Mouse (Mus musculus) limb, embryonic 12.5 days (tissue): ENCODE measurements around the gene Pttg1ip. TPM values are rescaled to one million over a fixed set of nuclear protein-coding genes. Genes with fewer than 3 reads are reported as not detected.

Experiments
- ATAC-seq: fragments of 200-750 bp; cut with Nextera tagmentation; 2 replicates; pipeline ENCODE4 v1.8.0; 2017; ENCODE audit warnings: low read depth, moderate TSS enrichment; ENCODE audit not compliant: insufficient number of reproducible peaks, insufficient read depth, low FRiP score, low TSS enrichment
- H3K27ac ChIP-seq: fragments of 300-500 bp; sonication (generic); 2 replicates; pipeline ENCODE4 v1.5.1; 2016; ENCODE audit warnings: mild to moderate bottlenecking, moderate library complexity
- H3K27me3 ChIP-seq: fragments of 300-500 bp; sonication (generic); 2 replicates; pipeline ENCODE4 v1.6.1; 2016; ENCODE audit warnings: mild to moderate bottlenecking, moderate library complexity
- H3K36me3 ChIP-seq: fragments of 300-500 bp; sonication (generic); 2 replicates; pipeline ENCODE4 v1.6.1; 2016; ENCODE audit warnings: mild to moderate bottlenecking, moderate library complexity
- H3K4me1 ChIP-seq: fragments of 300-500 bp; sonication (generic); replicated peaks from 2 replicates; pipeline ENCODE4 v1.6.1; 2016
- H3K4me2 ChIP-seq: fragments of 300-500 bp; sonication (generic); 2 replicates; pipeline ENCODE4 v1.6.1; 2016; ENCODE audit warnings: mild to moderate bottlenecking, moderate library complexity
- H3K4me3 ChIP-seq: fragments of 300-500 bp; sonication (generic); replicated peaks from 2 replicates; pipeline ENCODE4 v1.5.1; 2016; ENCODE audit warnings: mild to moderate bottlenecking
- H3K9ac ChIP-seq: fragments of 300-500 bp; sonication (generic); replicated peaks from 2 replicates; pipeline ENCODE4 v1.6.1; 2016; ENCODE audit warnings: mild to moderate bottlenecking, moderate library complexity
- H3K9me3 ChIP-seq: fragments of 300-500 bp; sonication (generic); 2 replicates; pipeline ENCODE4 v1.6.1; 2016; ENCODE audit warnings: mild to moderate bottlenecking, moderate library complexity
- WGBS: fragments of 180-500 bp; shearing (Covaris S2); methylation state at CpG from one replicate; pipeline ENCODE4 v1.1.7; 2016; 5-methylcytosine and 5-hydroxymethylcytosine counted together
- microRNA counts: library from miRNA; unstranded; fragments of <30 nt; microRNA quantifications from one replicate; lab custom pipeline; 2017
- microRNA-seq: library from miRNA; unstranded; fragments of <30 nt; microRNA quantifications from one replicate; pipeline ENCODE4, GENCODE M21; 2017
- polyA plus RNA-seq: library from polyadenylated mRNA; unstranded; fragments of >200 nt; fragmentation: Nextera tagmentation; extraction: Ambion mirVana; gene quantifications from 2 replicates; pipeline ENCODE4 v1.2.1, GENCODE M21; 2016

Pttg1ip gene
- polyA plus RNA-seq, 1 experiment from 2014 or later, result 83.6 TPM

GRCm38 (mm10) chr10:77643160-77643559 is 61.6 kb downstream of the Pttg1ip start:
- no peak for ATAC-seq

GRCm38 (mm10) chr10:77645571-77645970 is 64.1 kb downstream of the Pttg1ip start:
- no peak for ATAC-seq
- H3K27me3 ChIP-seq, result no peaks in the 10 kb centered on the region
- no peaks in the 10 kb centered on the region for H3K9me3 ChIP-seq
- H3K4me3 ChIP-seq, result no peak overlapping the region
- WGBS, result 95% methylated on average over 5 of the region's 5 CpGs
- no peaks in the 10 kb centered on the region for H3K4me1 ChIP-seq
- H3K27ac ChIP-seq, result no peak overlapping the region
- no peak overlapping the region for H3K4me2 ChIP-seq
- H3K36me3 ChIP-seq, result peaks cover 65% of the 10 kb centered on the region
- no peak overlapping the region for H3K9ac ChIP-seq

More at GRCm38 (mm10) chr10:77643160-77643559, 61.6 kb downstream of the Pttg1ip start:
- Histone ChIP-seq H3K9me3 (no peaks in the 10 kb centered on the region), H3K4me3 (no peak overlapping the region), H3K27me3 (no peaks in the 10 kb centered on the region), H3K9ac (no peak overlapping the region), H3K36me3 (peaks cover 77% of the 10 kb centered on the region), H3K4me2 (no peak overlapping the region), H3K4me1 (no peaks in the 10 kb centered on the region), H3K27ac (no peak overlapping the region)
- WGBS, result 91% methylated on average over 7 of the region's 7 CpGs

- no peak overlapping the region for H3K4me3 ChIP-seq
- no peak overlapping the region for H3K9ac ChIP-seq
- H3K4me2 ChIP-seq, result no peak overlapping the region
- ATAC-seq, result no peak
- no peak overlapping the region for H3K27ac ChIP-seq
- no peaks in the 10 kb centered on the region for H3K9me3 ChIP-seq
- no peaks in the 10 kb centered on the region for H3K4me1 ChIP-seq
- 78% methylated on average over 1 of the region's 1 CpGs for WGBS
- H3K27me3 ChIP-seq, result no peaks in the 10 kb centered on the region
- H3K36me3 ChIP-seq, result peaks cover 46% of the 10 kb centered on the region
Measured at GRCm38 (mm10) chr10:77647461-77647860, 65.9 kb downstream of the Pttg1ip start.

- H3K9me3 ChIP-seq, result no peaks in the 10 kb centered on the region
- 89% methylated on average over 8 of the region's 8 CpGs for WGBS
- H3K27ac ChIP-seq, result no peak overlapping the region
- no peak overlapping the region for H3K4me3 ChIP-seq
- H3K9ac ChIP-seq, result no peak overlapping the region
- H3K4me1 ChIP-seq, result no peaks in the 10 kb centered on the region
- peaks cover 43% of the 10 kb centered on the region for H3K36me3 ChIP-seq
- H3K27me3 ChIP-seq, result no peaks in the 10 kb centered on the region
- H3K4me2 ChIP-seq, result no peak overlapping the region
- ATAC-seq, result no peak
Measured at GRCm38 (mm10) chr10:77647901-77648300, 66.4 kb downstream of the Pttg1ip start.

MicroRNA genes within 50 kb of the gene (microRNA counts, 519-probe panel; counts per million panel counts)
- not detected for microRNA mmu-miR-1930 (lab: Ali Mortazavi, UCI)

Small RNAs within 50 kb of the gene (microRNA-seq; reads per million reads assigned to microRNA genes)
- 17.7 reads per million, percentile 31 among the genes with 10 or more reads in this experiment for gene Mir1930

Other genes starting within 250 kb of the Pttg1ip start
- gene Adarb1, start 163.4 kb upstream of the Pttg1ip start, polyA plus RNA-seq, result 6.4 and 7.6 TPM in 2 replicates
- gene Fam207a, start 65.9 kb upstream of the Pttg1ip start, polyA plus RNA-seq, result 46.7 and 46.9 TPM in 2 replicates
- gene Itgb2, start 51.5 kb upstream of the Pttg1ip start, polyA plus RNA-seq, result 0.98 and 1.0 TPM in 2 replicates
- 345 and 359 TPM in 2 replicates for gene Sumo3, start 24.4 kb downstream of the Pttg1ip start, polyA plus RNA-seq
- gene Gm49325, start 24.5 kb downstream of the Pttg1ip start, polyA plus RNA-seq, result 9.7 and 12.0 TPM in 2 replicates
- 75.4 and 79.3 TPM in 2 replicates for gene Ube2g2, start 40.6 kb downstream of the Pttg1ip start, polyA plus RNA-seq
- 0.50 and 1.3 TPM in 2 replicates for gene Tspear, start 104.8 kb downstream of the Pttg1ip start, polyA plus RNA-seq
- not detected in 2 replicates for gene Gm19402, start 109.0 kb downstream of the Pttg1ip start, polyA plus RNA-seq
- not detected in 2 replicates for gene Gm9508, start 115.5 kb downstream of the Pttg1ip start, polyA plus RNA-seq
- not detected in 2 replicates for gene Gm10272, start 124.9 kb downstream of the Pttg1ip start, polyA plus RNA-seq
- not detected in 2 replicates for gene Gm10024, start 129.7 kb downstream of the Pttg1ip start, polyA plus RNA-seq
- gene Gm10142, start 134.1 kb downstream of the Pttg1ip start, polyA plus RNA-seq, result not detected in 2 replicates
- not detected in 2 replicates for gene Krtap12-1, start 138.9 kb downstream of the Pttg1ip start, polyA plus RNA-seq
- not detected in 2 replicates for gene Gm10100, start 144.8 kb downstream of the Pttg1ip start, polyA plus RNA-seq
- not detected in 2 replicates for gene Gm18596, start 160.9 kb downstream of the Pttg1ip start, polyA plus RNA-seq
- gene Gm9736, start 169.6 kb downstream of the Pttg1ip start, polyA plus RNA-seq, result not detected in 2 replicates
- gene Gm3233, start 178.0 kb downstream of the Pttg1ip start, polyA plus RNA-seq, result not detected in 2 replicates
- gene Gm3238, start 189.6 kb downstream of the Pttg1ip start, polyA plus RNA-seq, result not detected in 2 replicates
- not detected in 2 replicates for gene Gm7138, start 195.2 kb downstream of the Pttg1ip start, polyA plus RNA-seq
- gene Gm3250, start 200.8 kb downstream of the Pttg1ip start, polyA plus RNA-seq, result not detected in 2 replicates
- not detected in 2 replicates for gene Gm7137, start 206.5 kb downstream of the Pttg1ip start, polyA plus RNA-seq
- gene Gm9639, start 213.4 kb downstream of the Pttg1ip start, polyA plus RNA-seq, result not detected in 2 replicates
- gene Gm19668, start 217.4 kb downstream of the Pttg1ip start, polyA plus RNA-seq, result not detected in 2 replicates
- not detected in 2 replicates for gene Gm9507, start 230.1 kb downstream of the Pttg1ip start, polyA plus RNA-seq
- not detected in 2 replicates for gene Gm2696, start 233.0 kb downstream of the Pttg1ip start, polyA plus RNA-seq
- gene Krtap10-4, start 245.4 kb downstream of the Pttg1ip start, polyA plus RNA-seq, result not detected in 2 replicates